Mouse (Mus musculus) activated CD4-positive, CD25-positive, alpha-beta regulatory T cell, adult 4 months (primary cell): ENCODE results near the gene Sephs2. TPM values are rescaled to one million over a fixed set of nuclear protein-coding genes. Genes with fewer than 3 reads are reported as not detected.

Experiments used
- ATAC-seq: one replicate; pipeline ENCODE4 v1.8.0; 2017
- polyA plus RNA-seq, 2 experiments: library from polyadenylated mRNA; unstranded; fragments of 100-300 nt; shearing (Covaris generic); gene quantifications; one replicate each; pipeline ENCODE4 v1.2.1; 2017

Gene Sephs2
- polyA plus RNA-seq, 2 experiments from 2014 or later, result 29.9 to 31.3 TPM

- peak; percentile 22 for ATAC-seq
Measured at GRCm38 (mm10) chr7:127231826-127232621, 41.8 kb downstream of the Sephs2 start.

- ATAC-seq, result no peak
Measured at GRCm38 (mm10) chr7:127231376-127231775, 42.5 kb downstream of the Sephs2 start.

DNA sequence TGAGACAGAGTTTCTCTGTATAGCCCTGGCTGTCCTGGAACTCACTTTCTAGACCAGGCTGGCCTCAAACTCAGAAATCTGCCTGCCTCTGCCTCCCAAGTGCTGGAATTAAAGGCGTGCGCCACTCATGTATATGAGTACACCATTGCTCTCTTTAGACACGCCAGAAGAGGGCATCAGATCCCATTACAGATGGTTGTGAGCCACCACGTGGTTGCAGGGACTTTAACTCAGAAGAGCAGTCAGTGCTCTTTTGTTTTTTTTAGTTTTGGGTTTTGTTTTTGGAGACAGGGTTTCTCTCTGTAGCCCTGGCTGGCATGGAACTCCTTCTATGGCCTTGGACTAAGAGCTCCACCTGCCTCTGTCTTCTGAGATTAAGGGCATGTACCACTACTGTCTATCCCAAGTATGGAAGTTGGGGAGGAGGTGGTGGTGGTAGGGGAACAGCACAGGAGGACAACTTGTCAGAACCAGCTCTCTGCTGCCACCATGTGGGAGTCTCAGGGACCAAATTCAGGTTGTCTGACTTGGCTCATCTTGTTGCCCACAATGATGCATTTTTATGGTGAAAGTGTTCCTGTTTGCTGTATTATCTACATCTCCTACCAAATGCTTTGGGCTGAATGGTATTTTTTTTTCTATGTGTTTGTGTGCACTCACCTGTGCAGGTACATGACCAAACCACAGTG, 45.1 kb downstream of the Sephs2 start:
- ATAC-seq, result peak; percentile 43

DNA sequence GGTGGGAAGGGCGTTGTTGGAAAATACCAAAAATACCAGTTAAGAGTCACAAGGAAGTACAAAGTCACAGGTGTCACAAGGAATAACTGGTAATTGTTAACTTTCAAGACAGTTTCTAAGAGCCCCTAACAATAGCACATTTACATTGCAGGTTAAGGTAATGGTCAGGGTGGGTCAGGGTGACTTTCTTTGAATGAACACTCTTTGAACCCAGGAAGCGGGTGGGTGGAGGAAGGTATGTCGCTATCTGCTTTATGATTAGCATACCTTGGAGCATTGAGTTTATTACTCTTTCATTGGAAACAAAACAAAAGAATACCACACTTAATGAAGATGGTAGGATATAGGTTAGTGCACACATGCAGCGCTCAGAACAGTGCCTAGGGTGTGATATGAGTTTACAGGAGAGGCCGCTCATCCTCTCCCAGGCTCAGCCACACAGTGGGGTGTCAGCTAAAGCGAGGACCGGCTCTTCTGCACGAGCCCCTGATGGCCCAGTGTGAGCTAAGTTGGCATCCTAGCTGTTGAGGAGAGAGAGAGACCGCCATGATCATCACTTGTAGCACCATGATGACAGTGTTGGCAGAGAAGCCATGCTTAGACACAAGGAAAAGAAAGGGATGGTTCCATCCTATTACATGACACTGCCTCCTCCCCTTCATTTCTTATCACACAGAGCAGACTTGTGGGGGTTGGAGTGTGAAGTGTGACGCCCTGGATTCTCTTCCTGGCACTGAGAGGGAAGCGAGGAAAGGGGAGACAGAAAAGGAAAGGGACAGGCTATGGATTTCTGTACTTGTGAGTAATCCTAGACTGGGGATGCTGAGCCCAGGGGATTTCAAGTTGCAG, 48.5 kb downstream of the Sephs2 start:
- ATAC-seq, result no peak

DNA sequence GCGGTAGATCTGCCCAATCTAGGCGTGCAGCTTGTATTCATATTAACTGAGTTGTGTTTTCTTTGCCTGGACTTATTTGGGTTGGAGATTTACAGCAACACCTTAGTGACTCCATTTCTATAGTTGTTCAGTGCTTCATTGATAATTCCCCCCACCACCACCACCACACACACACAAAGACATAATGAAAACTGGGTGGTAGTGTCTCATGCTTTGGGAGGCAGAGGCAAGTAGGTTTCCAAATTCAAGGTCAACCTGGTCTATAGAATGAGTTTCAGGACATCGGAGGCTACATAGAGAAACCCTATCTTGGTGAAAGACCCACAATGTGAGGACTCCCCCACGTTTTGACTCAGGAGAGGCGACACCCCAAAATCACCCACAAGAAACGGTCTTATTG, 49.2 kb downstream of the Sephs2 start:
- no peak for ATAC-seq

GRCm38 (mm10) chr7:127223515-127224478, 50.1 kb downstream of the Sephs2 start:
- no peak for ATAC-seq

DNA sequence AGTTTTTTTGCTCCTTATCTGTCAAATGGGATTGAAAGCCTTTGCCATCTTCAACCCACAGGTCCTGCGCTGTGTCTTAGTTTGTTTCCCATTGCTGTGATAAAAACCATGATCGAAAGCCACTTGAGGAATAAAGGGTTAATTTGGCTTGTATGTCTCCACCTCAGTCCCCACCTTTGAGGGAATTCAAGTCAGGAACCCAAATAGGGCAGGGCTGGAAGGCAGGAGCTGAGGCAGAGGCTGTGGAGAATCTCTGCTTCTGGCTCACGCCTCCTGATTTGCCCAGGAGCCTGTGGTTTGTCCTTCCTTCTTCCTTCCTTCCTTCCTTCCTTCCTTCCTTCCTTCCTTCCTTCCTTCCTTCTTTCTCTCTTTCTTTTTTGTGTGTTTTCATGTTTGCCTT, 50.7 kb downstream of the Sephs2 start:
- no peak for ATAC-seq

Other genes starting within 250 kb of the Sephs2 start
- gene Maz, start 247.0 kb downstream of the Sephs2 start, polyA plus RNA-seq, result 10 to 100 TPM; 19.0 to 19.1 TPM
- 10 to 100 TPM; 38.7 to 48.2 TPM for gene Kif22, start 231.6 kb downstream of the Sephs2 start, polyA plus RNA-seq
- not detected for gene Zg16, start 186.7 kb downstream of the Sephs2 start, polyA plus RNA-seq
- gene AI467606, start 182.7 kb downstream of the Sephs2 start, polyA plus RNA-seq, result 100 to 1,000 TPM; 258 to 336 TPM
- 10 to 100 TPM in 1 of 2 experiments, 1 to 10 TPM in 1; 9.2 to 11.7 TPM for gene Qprt, start 151.8 kb downstream of the Sephs2 start, polyA plus RNA-seq
- 100 to 1,000 TPM; 157 to 159 TPM for gene Spn, start 136.2 kb downstream of the Sephs2 start, polyA plus RNA-seq
- 10 to 100 TPM; 38.9 to 50.5 TPM for gene Cd2bp2, start 78.0 kb downstream of the Sephs2 start, polyA plus RNA-seq
- 10 to 100 TPM; 13.6 to 18.9 TPM for gene Tbc1d10b, start 65.6 kb downstream of the Sephs2 start, polyA plus RNA-seq
- gene Mylpf, start 65.2 kb downstream of the Sephs2 start, polyA plus RNA-seq, result 10 to 100 TPM; 26.7 to 30.7 TPM
- gene Zfp553, start 41.0 kb downstream of the Sephs2 start, polyA plus RNA-seq, result 1 to 10 TPM; 4.1 to 8.0 TPM
- 100 to 1,000 TPM; 811 to 836 TPM for gene Sept1, start 40.9 kb downstream of the Sephs2 start, polyA plus RNA-seq
- gene Zfp771, start 29.8 kb downstream of the Sephs2 start, polyA plus RNA-seq, result 1 to 10 TPM in 1 of 2 experiments, under 1 TPM in 1; 0.29 to 1.1 TPM
- 10 to 100 TPM; 48.1 to 69.5 TPM for gene Dctpp1, start 13.3 kb downstream of the Sephs2 start, polyA plus RNA-seq
- 100 to 1,000 TPM; 149 to 232 TPM for gene Itgal, start 22.2 kb upstream of the Sephs2 start, polyA plus RNA-seq
- under 1 TPM in 1 of 2 experiments, not detected in 1; 0.19 TPM for gene Zfp768, start 71.5 kb upstream of the Sephs2 start, polyA plus RNA-seq
- 10 to 100 TPM in 1 of 2 experiments, 1 to 10 TPM in 1; 9.9 to 11.2 TPM for gene Zfp747, start 102.0 kb upstream of the Sephs2 start, polyA plus RNA-seq
- 1 to 10 TPM; 7.4 to 8.9 TPM for gene 9130019O22Rik, start 113.1 kb upstream of the Sephs2 start, polyA plus RNA-seq
- gene E430018J23Rik, start 119.6 kb upstream of the Sephs2 start, polyA plus RNA-seq, result 1 to 10 TPM; 4.0 to 6.1 TPM
- gene Zfp764, start 132.8 kb upstream of the Sephs2 start, polyA plus RNA-seq, result 1 to 10 TPM; 5.7 to 8.3 TPM
- gene Zfp688, start 148.0 kb upstream of the Sephs2 start, polyA plus RNA-seq, result 10 to 100 TPM; 22.5 to 25.5 TPM
- gene Zfp689, start 175.1 kb upstream of the Sephs2 start, polyA plus RNA-seq, result 1 to 10 TPM; 3.3 to 5.4 TPM
- gene Prr14, start 185.6 kb upstream of the Sephs2 start, polyA plus RNA-seq, result 100 to 1,000 TPM; 137 to 165 TPM
- gene Fbrs, start 205.1 kb upstream of the Sephs2 start, polyA plus RNA-seq, result 10 to 100 TPM; 17.9 to 25.0 TPM
- 10 to 100 TPM in 1 of 2 experiments, 1 to 10 TPM in 1; 8.1 to 10.9 TPM for gene Srcap, start 237.9 kb upstream of the Sephs2 start, polyA plus RNA-seq
- gene Gm42715, start 245.5 kb upstream of the Sephs2 start, polyA plus RNA-seq, result 10 to 100 TPM; 19.2 to 20.0 TPM